Mouse (Mus musculus): ENCODE results near the gene Eml4. TPM values are rescaled to one million over a fixed set of nuclear protein-coding genes. Genes with fewer than 3 reads are reported as not detected.
A peak's percentile ranks its signal among the peaks of the same experiment; 100 is the strongest.

Gene Eml4
- total and polyA plus RNA-seq, 3 experiments: 38.2 to 75.6 (median 60.1) TPM

DNA sequence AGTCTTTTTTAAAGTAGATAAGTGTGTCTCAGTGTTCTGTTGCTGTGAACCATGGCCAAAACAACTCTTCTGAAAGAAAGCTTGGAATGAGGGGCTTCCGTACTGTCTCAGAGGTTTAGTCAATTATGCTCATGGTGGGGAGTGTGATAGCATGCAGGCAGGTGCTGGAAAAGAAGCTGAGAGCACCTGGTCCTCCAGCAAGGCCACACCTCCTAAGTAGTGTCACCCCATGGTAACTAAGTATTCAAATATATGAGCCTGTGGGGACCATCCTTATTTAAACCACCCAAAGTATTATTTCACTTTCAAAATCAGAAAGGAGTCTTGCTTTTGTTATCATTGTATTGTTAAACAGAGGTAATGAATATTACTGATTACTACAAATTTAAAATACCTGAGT is 48.0 kb downstream of the Eml4 start:
- dilution Hi-C loops (cut with MboI; ENCODE audit: extremely low pct_ligation_motif_present, extremely low pct_unique_long_range_greater_than_20kb, low sequenced_read_pairs): no loop called here
- Histone ChIP-seq H3K4me1 (ENCODE audit: control insufficient read depth in 1 of 2, insufficient read depth in 2 of 2) (peaks cover 9 to 61% of the 10 kb centered on the region in 2 experiments), H3K4me3 (replicated peaks in 1 of 3; ENCODE audit: low read depth in 2 of 3, low read length in 2 of 3, poor library complexity in 1 of 3) (no peak overlapping the region), H3K9me3 (replicated peaks; ENCODE audit: low read length) (no peaks in the 10 kb centered on the region), H3K36me3 (replicated peaks in 1 of 2; ENCODE audit: control insufficient read depth in 1 of 2, insufficient read depth in 1 of 2, low read length in 1 of 2) (peaks cover 7 to 17% of the 10 kb centered on the region in 2 experiments), H3K27me3 (replicated peaks) (no peaks in the 10 kb centered on the region), H3K4me2 (ENCODE audit: insufficient read depth, low read depth, poor library complexity, severe bottlenecking) (no peak overlapping the region), H3K9ac (ENCODE audit: insufficient read depth, low read depth) (no peak overlapping the region), H3K79me2 (replicated peaks; ENCODE audit: control insufficient read depth, extremely low read depth, insufficient read depth, poor library complexity, severe bottlenecking) (no peaks in the 10 kb centered on the region; the same call in none of the 2 replicates), H3K27ac (ENCODE audit: insufficient read depth, low read depth) (no peak overlapping the region)
- no peak for TF ChIP-seq ZMIZ1 (IDR thresholded peaks at IDR 0.05; ENCODE audit: low read depth, low read length)
- TF ChIP-seq MAFK (IDR thresholded peaks at IDR 0.05; ENCODE audit: insufficient replicate concordance, low read length): no peak
- no peak for TF ChIP-seq MEF2A (IDR thresholded peaks at IDR 0.05; ENCODE audit: borderline replicate concordance, low read depth, low read length)
- TF ChIP-seq EP300 (IDR thresholded peaks at IDR 0.05; ENCODE audit: low read length): no peak
- TF ChIP-seq POLR2A (IDR thresholded peaks at IDR 0.05; ENCODE audit: low read depth, low read length): no peak
- TF ChIP-seq TCF12 (IDR thresholded peaks at IDR 0.05; ENCODE audit: low read depth, low read length): no peak
- no peak for TF ChIP-seq MAX (IDR thresholded peaks at IDR 0.05; ENCODE audit: low read length)
- no peak for TF ChIP-seq JUND (conservative IDR thresholded peaks at IDR 0.05; ENCODE audit: low read depth, low read length)
- no peak for TF ChIP-seq GABPA (IDR thresholded peaks at IDR 0.05; ENCODE audit: insufficient replicate concordance, low read depth, low read length)
- TF ChIP-seq USF2 (conservative IDR thresholded peaks at IDR 0.05; ENCODE audit: low read depth, low read length): no peak
- no peak for TF ChIP-seq SMC3 (IDR thresholded peaks at IDR 0.05; ENCODE audit: low read depth, low read length)
- TF ChIP-seq POLR2AphosphoS2 (IDR thresholded peaks at IDR 0.05; ENCODE audit: low read depth, low read length): no peak
- in situ Hi-C loops (cut with MboI; ENCODE audit: low pct_ligation_motif_present, low pct_unique_long_range_greater_than_20kb, low sequenced_read_pairs): no loop called here
- DNase-seq (ENCODE audit: extremely low read depth): peak; percentile 64

DNA sequence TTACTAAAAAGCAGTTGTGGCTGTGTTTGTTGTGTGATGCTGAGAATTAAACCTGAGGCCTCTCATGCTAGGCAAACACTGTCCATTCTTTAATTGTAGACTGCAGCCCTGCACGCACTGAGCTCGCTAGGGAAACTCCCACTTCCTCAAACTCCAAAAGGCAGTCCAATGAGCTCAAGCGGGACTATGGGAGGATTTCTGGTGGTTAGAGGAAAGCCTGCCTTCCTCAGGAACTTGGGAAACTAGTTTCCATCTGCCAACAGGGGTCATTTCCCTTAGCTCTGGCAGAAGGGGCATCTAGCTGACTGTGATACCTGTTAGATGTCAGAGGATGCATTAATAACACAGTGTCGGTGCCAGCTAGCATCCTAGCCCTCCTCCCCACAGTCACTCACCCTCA is 79.9 kb downstream of the Eml4 start:
- TF ChIP-seq SIN3A (IDR thresholded peaks at IDR 0.05; ENCODE audit: low read length): no peak
- TF ChIP-seq TCF12 (IDR thresholded peaks at IDR 0.05; ENCODE audit: low read depth, low read length): no peak
- no peak for TF ChIP-seq MAZ (IDR thresholded peaks at IDR 0.05; ENCODE audit: low read depth, low read length)
- TF ChIP-seq RAD21 (IDR thresholded peaks at IDR 0.05; ENCODE audit: low read depth, low read length): no peak
- no peak for TF ChIP-seq NRF1 (IDR thresholded peaks at IDR 0.05; ENCODE audit: low read depth, low read length)
- TF ChIP-seq CTCF (conservative IDR thresholded peaks at IDR 0.05 in 1 of 2, IDR thresholded peaks at IDR 0.05 in 1 of 2; ENCODE audit: low read depth in 2 of 2, low read length in 2 of 2): no peak
- no peak for TF ChIP-seq SMC3 (IDR thresholded peaks at IDR 0.05; ENCODE audit: low read depth, low read length)
- TF ChIP-seq HCFC1 (IDR thresholded peaks at IDR 0.05; ENCODE audit: low read depth, low read length): no peak
- TF ChIP-seq USF1 (IDR thresholded peaks at IDR 0.05; ENCODE audit: low read depth, low read length): no peak
- TF ChIP-seq KAT2A (IDR thresholded peaks at IDR 0.05; ENCODE audit: insufficient replicate concordance, low read length): no peak
- TF ChIP-seq IRF4 (IDR thresholded peaks at IDR 0.05; ENCODE audit: low read depth, low read length): no peak
- no peak for TF ChIP-seq NELFE (IDR thresholded peaks at IDR 0.05; ENCODE audit: low read depth, low read length)
- TF ChIP-seq JUND (conservative IDR thresholded peaks at IDR 0.05; ENCODE audit: low read depth, low read length): no peak
- no peak for TF ChIP-seq MYC (IDR thresholded peaks at IDR 0.05; ENCODE audit: low read depth, low read length)
- no peak for TF ChIP-seq UBTF (IDR thresholded peaks at IDR 0.05; ENCODE audit: low read depth, low read length)
- TF ChIP-seq RCOR1 (conservative IDR thresholded peaks at IDR 0.05; ENCODE audit: low read depth, low read length): no peak
- TF ChIP-seq POLR2AphosphoS2 (IDR thresholded peaks at IDR 0.05; ENCODE audit: low read depth, low read length): no peak
- H3K36me3 ChIP-seq (replicated peaks in 1 of 2; ENCODE audit: control insufficient read depth in 1 of 2, insufficient read depth in 1 of 2, low read length in 1 of 2): peaks cover 14 to 64% of the 10 kb centered on the region in 2 experiments
- no peak overlapping the region for H3K4me3 ChIP-seq (replicated peaks in 1 of 3; ENCODE audit: low read depth in 2 of 3, low read length in 2 of 3, poor library complexity in 1 of 3)
- no peaks in the 10 kb centered on the region for H3K79me2 ChIP-seq (replicated peaks; ENCODE audit: control insufficient read depth, extremely low read depth, insufficient read depth, poor library complexity, severe bottlenecking)
- H3K27me3 ChIP-seq (replicated peaks): no peaks in the 10 kb centered on the region
- H3K9me3 ChIP-seq (replicated peaks; ENCODE audit: low read length): no peaks in the 10 kb centered on the region
- dilution Hi-C loops (cut with MboI; ENCODE audit: extremely low pct_ligation_motif_present, extremely low pct_unique_long_range_greater_than_20kb, low sequenced_read_pairs) (no loop called here), in situ Hi-C loops (cut with MboI; ENCODE audit: low pct_ligation_motif_present, low pct_unique_long_range_greater_than_20kb, low sequenced_read_pairs) (no loop called here)
- H3K4me1 ChIP-seq (ENCODE audit: control insufficient read depth in 1 of 2, insufficient read depth in 2 of 2): peaks cover 0 to 14% of the 10 kb centered on the region in 2 experiments; a peak in 2 of 4 replicates
- H3K9ac ChIP-seq (ENCODE audit: insufficient read depth, low read depth): no peak overlapping the region
- no peak overlapping the region for H3K27ac ChIP-seq (ENCODE audit: insufficient read depth, low read depth)
- H3K4me2 ChIP-seq (ENCODE audit: insufficient read depth, low read depth, poor library complexity, severe bottlenecking): no peak overlapping the region
- no peak for DNase-seq (ENCODE audit: extremely low read depth)
